Mouse (Mus musculus): Measurements from ENCODE around the gene Cd180. TPM values are rescaled to one million over a fixed set of nuclear protein-coding genes. Genes with fewer than 3 reads are reported as not detected.

Cd180 gene
- polyA plus RNA-seq, 1 experiment from 2014 or later = 0.64 TPM

- Histone ChIP-seq H3K4me2 (ENCODE audit: low read depth, low read length) (no peak overlapping the region), H3K9ac (ENCODE audit: low read length) (no peak overlapping the region), H3K9me3 (ENCODE audit: control insufficient read depth, low read length) (no peaks in the 10 kb centered on the region), H3K36me3 (ENCODE audit: control insufficient read depth, insufficient read depth, low read length) (no peaks in the 10 kb centered on the region), H3K4me1 (replicated peaks; ENCODE audit: control insufficient read depth, insufficient read depth, low read length) (0 out of 2 replicates have a peak, but pooled peaks cover 4% of the 10 kb centered on the region), H3K27me3 (ENCODE audit: control insufficient read depth, insufficient read depth, low read depth, low read length) (no peaks in the 10 kb centered on the region), H3K4me3 (ENCODE audit: low read length) (no peak overlapping the region), H3K27ac (ENCODE audit: low read length) (no peak overlapping the region)
- WGBS = 67% methylated on average over 11 of the region's 11 CpGs
- no peak for ATAC-seq (ENCODE audit: low read depth)
Observed at GRCm38 (mm10) chr13:102691408-102692150, 1.8 kb upstream of the Cd180 start.

- Histone ChIP-seq H3K36me3 (ENCODE audit: control insufficient read depth, insufficient read depth, low read length) (no peaks in the 10 kb centered on the region), H3K4me3 (ENCODE audit: low read length) (no peak overlapping the region), H3K27me3 (ENCODE audit: control insufficient read depth, insufficient read depth, low read depth, low read length) (no peaks in the 10 kb centered on the region), H3K27ac (ENCODE audit: low read length) (no peak overlapping the region), H3K9me3 (ENCODE audit: control insufficient read depth, low read length) (no peaks in the 10 kb centered on the region), H3K9ac (ENCODE audit: low read length) (no peak overlapping the region), H3K4me1 (replicated peaks; ENCODE audit: control insufficient read depth, insufficient read depth, low read length) (peaks cover 15% of the 10 kb centered on the region), H3K4me2 (ENCODE audit: low read depth, low read length) (no peak overlapping the region)
- ATAC-seq (ENCODE audit: low read depth) = no peak
- 83% methylated on average over 7 of the region's 7 CpGs for WGBS
Observed at GRCm38 (mm10) chr13:102694154-102694553, 796 bp downstream of the Cd180 start.

GRCm38 (mm10) chr13:102695121-102695905 is 2.0 kb downstream of the Cd180 start:
- Histone ChIP-seq H3K4me3 (ENCODE audit: low read length) (no peak overlapping the region), H3K36me3 (ENCODE audit: control insufficient read depth, insufficient read depth, low read length) (no peaks in the 10 kb centered on the region), H3K9me3 (ENCODE audit: control insufficient read depth, low read length) (no peaks in the 10 kb centered on the region), H3K4me2 (ENCODE audit: low read depth, low read length) (no peak overlapping the region), H3K9ac (ENCODE audit: low read length) (no peak overlapping the region), H3K4me1 (replicated peaks; ENCODE audit: control insufficient read depth, insufficient read depth, low read length) (peaks cover 22% of the 10 kb centered on the region), H3K27me3 (ENCODE audit: control insufficient read depth, insufficient read depth, low read depth, low read length) (no peaks in the 10 kb centered on the region), H3K27ac (ENCODE audit: low read length) (no peak overlapping the region)
- 52% methylated on average over 7 of the region's 7 CpGs for WGBS
- ATAC-seq (ENCODE audit: low read depth) = no peak

- H3K9ac ChIP-seq (ENCODE audit: low read length) = peak overlapping the region; percentile 57
- no peaks in the 10 kb centered on the region for H3K27me3 ChIP-seq (ENCODE audit: control insufficient read depth, insufficient read depth, low read depth, low read length)
- no peaks in the 10 kb centered on the region for H3K9me3 ChIP-seq (ENCODE audit: control insufficient read depth, low read length)
- WGBS = 7% methylated on average over 10 of the region's 10 CpGs
- no peaks in the 10 kb centered on the region for H3K36me3 ChIP-seq (ENCODE audit: control insufficient read depth, insufficient read depth, low read length)
- H3K4me3 ChIP-seq (ENCODE audit: low read length) = peak overlapping the region; percentile 33
- H3K4me2 ChIP-seq (ENCODE audit: low read depth, low read length) = peak overlapping the region; percentile 58
- ATAC-seq (ENCODE audit: low read depth) = peak; percentile 53; the same call in 1 of the 2 replicates
- H3K27ac ChIP-seq (ENCODE audit: low read length) = peak overlapping the region; percentile 95
- H3K4me1 ChIP-seq (replicated peaks; ENCODE audit: control insufficient read depth, insufficient read depth, low read length) = peaks cover 27% of the 10 kb centered on the region
Observed at GRCm38 (mm10) chr13:102698335-102698734, 5.0 kb downstream of the Cd180 start.

GRCm38 (mm10) chr13:102698751-102699323 is 5.5 kb downstream of the Cd180 start:
- Histone ChIP-seq H3K4me3 (ENCODE audit: low read length) (peak overlapping the region; percentile 33), H3K4me1 (replicated peaks; ENCODE audit: control insufficient read depth, insufficient read depth, low read length) (peaks cover 27% of the 10 kb centered on the region), H3K9me3 (ENCODE audit: control insufficient read depth, low read length) (no peaks in the 10 kb centered on the region), H3K4me2 (ENCODE audit: low read depth, low read length) (peak overlapping the region; percentile 58), H3K27ac (ENCODE audit: low read length) (peak overlapping the region; percentile 95), H3K27me3 (ENCODE audit: control insufficient read depth, insufficient read depth, low read depth, low read length) (no peaks in the 10 kb centered on the region), H3K36me3 (ENCODE audit: control insufficient read depth, insufficient read depth, low read length) (no peaks in the 10 kb centered on the region), H3K9ac (ENCODE audit: low read length) (peak overlapping the region; percentile 57)
- ATAC-seq (ENCODE audit: low read depth) = peak; percentile 96
- 22% methylated on average over 14 of the region's 14 CpGs for WGBS

- Histone ChIP-seq H3K36me3 (ENCODE audit: control insufficient read depth, insufficient read depth, low read length) (no peaks in the 10 kb centered on the region), H3K4me1 (replicated peaks; ENCODE audit: control insufficient read depth, insufficient read depth, low read length) (peaks cover 25% of the 10 kb centered on the region), H3K4me3 (ENCODE audit: low read length) (no peak overlapping the region), H3K4me2 (ENCODE audit: low read depth, low read length) (no peak overlapping the region), H3K9me3 (ENCODE audit: control insufficient read depth, low read length) (no peaks in the 10 kb centered on the region), H3K27ac (ENCODE audit: low read length) (no peak overlapping the region), H3K9ac (ENCODE audit: low read length) (no peak overlapping the region), H3K27me3 (ENCODE audit: control insufficient read depth, insufficient read depth, low read depth, low read length) (no peaks in the 10 kb centered on the region)
- WGBS = 77% methylated on average over 5 of the region's 5 CpGs
- no peak for ATAC-seq (ENCODE audit: low read depth)
Observed at GRCm38 (mm10) chr13:102700176-102700575, 6.8 kb downstream of the Cd180 start.

- no peaks in the 10 kb centered on the region for H3K9me3 ChIP-seq (ENCODE audit: control insufficient read depth, low read length)
- H3K4me3 ChIP-seq (ENCODE audit: low read length) = no peak overlapping the region
- WGBS = 89% methylated on average over 3 of the region's 3 CpGs
- no peak overlapping the region for H3K27ac ChIP-seq (ENCODE audit: low read length)
- H3K4me1 ChIP-seq (replicated peaks; ENCODE audit: control insufficient read depth, insufficient read depth, low read length) = peaks cover 25% of the 10 kb centered on the region
- H3K36me3 ChIP-seq (ENCODE audit: control insufficient read depth, insufficient read depth, low read length) = no peaks in the 10 kb centered on the region
- no peak overlapping the region for H3K4me2 ChIP-seq (ENCODE audit: low read depth, low read length)
- no peak overlapping the region for H3K9ac ChIP-seq (ENCODE audit: low read length)
- H3K27me3 ChIP-seq (ENCODE audit: control insufficient read depth, insufficient read depth, low read depth, low read length) = no peaks in the 10 kb centered on the region
- no peak for ATAC-seq (ENCODE audit: low read depth)
Observed at GRCm38 (mm10) chr13:102700744-102701143, 7.4 kb downstream of the Cd180 start.

- H3K27me3 ChIP-seq (ENCODE audit: control insufficient read depth, insufficient read depth, low read depth, low read length) = no peaks in the 10 kb centered on the region
Observed at GRCm38 (mm10) chr13:102716973-102717372, 23.6 kb downstream of the Cd180 start.

GRCm38 (mm10) chr13:102725416-102725815 is 32.1 kb downstream of the Cd180 start:
- H3K4me2 ChIP-seq (ENCODE audit: low read depth, low read length) = no peak overlapping the region
- no peak overlapping the region for H3K27ac ChIP-seq (ENCODE audit: low read length)
- ATAC-seq (ENCODE audit: low read depth) = no peak
- H3K4me3 ChIP-seq (ENCODE audit: low read length) = no peak overlapping the region
- no peaks in the 10 kb centered on the region for H3K4me1 ChIP-seq (replicated peaks; ENCODE audit: control insufficient read depth, insufficient read depth, low read length)
- H3K9me3 ChIP-seq (ENCODE audit: control insufficient read depth, low read length) = no peaks in the 10 kb centered on the region
- H3K36me3 ChIP-seq (ENCODE audit: control insufficient read depth, insufficient read depth, low read length) = no peaks in the 10 kb centered on the region
- no peak overlapping the region for H3K9ac ChIP-seq (ENCODE audit: low read length)
- no peaks in the 10 kb centered on the region for H3K27me3 ChIP-seq (ENCODE audit: control insufficient read depth, insufficient read depth, low read depth, low read length)

More at GRCm38 (mm10) chr13:102716973-102717372, 23.6 kb downstream of the Cd180 start:
- Histone ChIP-seq H3K9me3 (ENCODE audit: control insufficient read depth, low read length) (no peaks in the 10 kb centered on the region), H3K36me3 (ENCODE audit: control insufficient read depth, insufficient read depth, low read length) (no peaks in the 10 kb centered on the region), H3K27ac (ENCODE audit: low read length) (no peak overlapping the region), H3K4me3 (ENCODE audit: low read length) (no peak overlapping the region), H3K4me1 (replicated peaks; ENCODE audit: control insufficient read depth, insufficient read depth, low read length) (no peaks in the 10 kb centered on the region), H3K9ac (ENCODE audit: low read length) (no peak overlapping the region), H3K4me2 (ENCODE audit: low read depth, low read length) (no peak overlapping the region)
- no peak for ATAC-seq (ENCODE audit: low read depth)
- 47% methylated on average over 1 of the region's 1 CpGs for WGBS

Data from lung, embryonic 16.5 days (tissue).